Mouse (Mus musculus): ENCODE measurements at regions not wholly inside any gene's neighbourhood (a gene's known extent, or its start where the extent isn't known, plus 50 kb on each side); places are given as distances from the start of the nearest gene placed in this dataset.

GRCm38 (mm10) chr17:62546286-62546685 is 334.8 kb downstream of the Efna5 start:
- H3K9ac ChIP-seq (replicated peaks): no peak overlapping the region

GRCm38 (mm10) chr17:62545330-62545729 is 335.8 kb downstream of the Efna5 start:
- H3K27ac ChIP-seq (replicated peaks): no peak overlapping the region
- H3K4me2 ChIP-seq (replicated peaks): no peak overlapping the region; the same call in 1 of the 2 replicates
- 28% methylated on average over 9 of the region's 9 CpGs for WGBS
- H3K27me3 ChIP-seq: no peaks in the 10 kb centered on the region
- H3K9me3 ChIP-seq: no peaks in the 10 kb centered on the region
- H3K4me1 ChIP-seq: peaks cover 4% of the 10 kb centered on the region; the same call in 1 of the 2 replicates
- no peaks in the 10 kb centered on the region for H3K36me3 ChIP-seq
- no peak overlapping the region for H3K4me3 ChIP-seq
- no peak for ATAC-seq (replicated peaks)
- no peak overlapping the region for H3K9ac ChIP-seq (replicated peaks)

More at GRCm38 (mm10) chr17:62546286-62546685, 334.8 kb downstream of the Efna5 start:
- H3K4me3 ChIP-seq: no peak overlapping the region
- no peaks in the 10 kb centered on the region for H3K9me3 ChIP-seq
- no peaks in the 10 kb centered on the region for H3K36me3 ChIP-seq
- peaks cover 4% of the 10 kb centered on the region; the same call in 1 of the 2 replicates for H3K4me1 ChIP-seq
- H3K27ac ChIP-seq (replicated peaks): no peak overlapping the region
- H3K27me3 ChIP-seq: no peaks in the 10 kb centered on the region
- 85% methylated on average over 7 of the region's 7 CpGs for WGBS
- no peak overlapping the region for H3K4me2 ChIP-seq (replicated peaks)
- no peak for ATAC-seq (replicated peaks)

- Histone ChIP-seq H3K27me3 (no peaks in the 10 kb centered on the region), H3K36me3 (no peaks in the 10 kb centered on the region), H3K27ac (replicated peaks) (no peak overlapping the region), H3K4me1 (peaks cover 4% of the 10 kb centered on the region; the same call in 1 of the 2 replicates), H3K4me3 (no peak overlapping the region), H3K4me2 (replicated peaks) (no peak overlapping the region), H3K9ac (replicated peaks) (no peak overlapping the region), H3K9me3 (no peaks in the 10 kb centered on the region)
- no peak for ATAC-seq (replicated peaks)
- 82% methylated on average over 18 of the region's 18 CpGs for WGBS
Observed at GRCm38 (mm10) chr17:62543056-62543975, 337.8 kb downstream of the Efna5 start.

GRCm38 (mm10) chr17:62529911-62530310 is 351.2 kb downstream of the Efna5 start:
- H3K4me3 ChIP-seq: no peak overlapping the region
- H3K9ac ChIP-seq (replicated peaks): no peak overlapping the region
- H3K36me3 ChIP-seq: no peaks in the 10 kb centered on the region
- 58% methylated on average over 2 of the region's 2 CpGs for WGBS
- no peaks in the 10 kb centered on the region for H3K27me3 ChIP-seq
- H3K4me1 ChIP-seq: no peaks in the 10 kb centered on the region
- H3K4me2 ChIP-seq (replicated peaks): no peak overlapping the region
- H3K27ac ChIP-seq (replicated peaks): no peak overlapping the region
- no peak for ATAC-seq (replicated peaks)
- H3K9me3 ChIP-seq: no peaks in the 10 kb centered on the region

- no peak overlapping the region for H3K9ac ChIP-seq (replicated peaks)
- 92% methylated on average over 2 of the region's 2 CpGs for WGBS
- H3K9me3 ChIP-seq: no peaks in the 10 kb centered on the region
- no peaks in the 10 kb centered on the region for H3K4me1 ChIP-seq
- no peak overlapping the region for H3K4me3 ChIP-seq
- no peaks in the 10 kb centered on the region for H3K27me3 ChIP-seq
- ATAC-seq (replicated peaks): no peak
- H3K4me2 ChIP-seq (replicated peaks): no peak overlapping the region
- H3K36me3 ChIP-seq: no peaks in the 10 kb centered on the region
- H3K27ac ChIP-seq (replicated peaks): no peak overlapping the region
Observed at GRCm38 (mm10) chr17:62527556-62527955, 353.6 kb downstream of the Efna5 start.

GRCm38 (mm10) chr17:62513635-62514034 is 367.5 kb downstream of the Efna5 start:
- Histone ChIP-seq H3K4me1 (no peaks in the 10 kb centered on the region), H3K4me2 (replicated peaks) (no peak overlapping the region), H3K27ac (replicated peaks) (no peak overlapping the region), H3K9ac (replicated peaks) (no peak overlapping the region), H3K36me3 (no peaks in the 10 kb centered on the region), H3K27me3 (no peaks in the 10 kb centered on the region), H3K9me3 (no peaks in the 10 kb centered on the region), H3K4me3 (no peak overlapping the region)
- ATAC-seq (replicated peaks): no peak
- 56% methylated on average over 3 of the region's 3 CpGs for WGBS

GRCm38 (mm10) chr17:62510184-62510583 is 370.9 kb downstream of the Efna5 start:
- no peaks in the 10 kb centered on the region for H3K36me3 ChIP-seq
- WGBS: 92% methylated on average over 4 of the region's 4 CpGs
- H3K4me3 ChIP-seq: no peak overlapping the region
- no peaks in the 10 kb centered on the region for H3K27me3 ChIP-seq
- ATAC-seq (replicated peaks): no peak
- no peak overlapping the region for H3K4me2 ChIP-seq (replicated peaks)
- H3K4me1 ChIP-seq: no peaks in the 10 kb centered on the region
- no peak overlapping the region for H3K9ac ChIP-seq (replicated peaks)
- H3K9me3 ChIP-seq: no peaks in the 10 kb centered on the region
- no peak overlapping the region for H3K27ac ChIP-seq (replicated peaks)

GRCm38 (mm10) chr17:62507766-62508485 is 373.2 kb downstream of the Efna5 start:
- no peaks in the 10 kb centered on the region for H3K4me1 ChIP-seq
- H3K27ac ChIP-seq (replicated peaks): no peak overlapping the region
- no peaks in the 10 kb centered on the region for H3K36me3 ChIP-seq
- no peaks in the 10 kb centered on the region for H3K27me3 ChIP-seq
- H3K4me3 ChIP-seq: no peak overlapping the region
- H3K9me3 ChIP-seq: no peaks in the 10 kb centered on the region
- no peak overlapping the region for H3K4me2 ChIP-seq (replicated peaks)
- WGBS: 76% methylated on average over 13 of the region's 13 CpGs
- H3K9ac ChIP-seq (replicated peaks): no peak overlapping the region
- ATAC-seq (replicated peaks): no peak

- no peaks in the 10 kb centered on the region for H3K9me3 ChIP-seq
- WGBS: 85% methylated on average over 6 of the region's 6 CpGs
- H3K27me3 ChIP-seq: no peaks in the 10 kb centered on the region
- no peaks in the 10 kb centered on the region for H3K4me1 ChIP-seq
- no peak overlapping the region for H3K4me3 ChIP-seq
- H3K9ac ChIP-seq (replicated peaks): no peak overlapping the region
- ATAC-seq (replicated peaks): no peak
- no peak overlapping the region for H3K27ac ChIP-seq (replicated peaks)
- H3K4me2 ChIP-seq (replicated peaks): no peak overlapping the region
- H3K36me3 ChIP-seq: no peaks in the 10 kb centered on the region
Observed at GRCm38 (mm10) chr17:62504691-62505090, 376.4 kb downstream of the Efna5 start.

- Histone ChIP-seq H3K9ac (replicated peaks) (no peak overlapping the region), H3K4me3 (no peak overlapping the region), H3K36me3 (no peaks in the 10 kb centered on the region), H3K4me1 (no peaks in the 10 kb centered on the region), H3K27ac (replicated peaks) (no peak overlapping the region), H3K27me3 (no peaks in the 10 kb centered on the region), H3K9me3 (no peaks in the 10 kb centered on the region), H3K4me2 (replicated peaks) (no peak overlapping the region)
- no peak for ATAC-seq (replicated peaks)
- 90% methylated on average over 5 of the region's 5 CpGs for WGBS
Observed at GRCm38 (mm10) chr17:62470739-62471138, 410.4 kb downstream of the Efna5 start.

GRCm38 (mm10) chr17:62469367-62469766 is 411.8 kb downstream of the Efna5 start:
- Histone ChIP-seq H3K9me3 (no peaks in the 10 kb centered on the region), H3K4me2 (replicated peaks) (no peak overlapping the region), H3K4me3 (no peak overlapping the region), H3K9ac (replicated peaks) (no peak overlapping the region), H3K4me1 (no peaks in the 10 kb centered on the region), H3K27me3 (no peaks in the 10 kb centered on the region), H3K36me3 (no peaks in the 10 kb centered on the region), H3K27ac (replicated peaks) (no peak overlapping the region)
- no peak for ATAC-seq (replicated peaks)
- WGBS: 69% methylated on average over 1 of the region's 1 CpGs

GRCm38 (mm10) chr17:62468859-62469258 is 412.3 kb downstream of the Efna5 start:
- no peaks in the 10 kb centered on the region for H3K36me3 ChIP-seq
- H3K9me3 ChIP-seq: no peaks in the 10 kb centered on the region
- 85% methylated on average over 7 of the region's 7 CpGs for WGBS
- H3K4me1 ChIP-seq: no peaks in the 10 kb centered on the region
- H3K27me3 ChIP-seq: no peaks in the 10 kb centered on the region
- no peak overlapping the region for H3K9ac ChIP-seq (replicated peaks)
- H3K27ac ChIP-seq (replicated peaks): no peak overlapping the region
- H3K4me2 ChIP-seq (replicated peaks): no peak overlapping the region
- H3K4me3 ChIP-seq: no peak overlapping the region
- ATAC-seq (replicated peaks): no peak
